Mouse (Mus musculus) A20 (cell line): ENCODE results near the gene Gls2.
A peak's percentile ranks its signal among the peaks of the same experiment; 100 is the strongest.
"Not testable (repeated sequence)": the region's sequence is repeated elsewhere in the genome, so short reads cannot be mapped to it uniquely, and the experiment has no call there.

Experiments
- DNase-seq: peaks from one replicate; pipeline ENCODE4 v3.0.0-alpha.2; 2011; ENCODE audit warnings: low read depth, low spot score

The Gls2 gene

DNA sequence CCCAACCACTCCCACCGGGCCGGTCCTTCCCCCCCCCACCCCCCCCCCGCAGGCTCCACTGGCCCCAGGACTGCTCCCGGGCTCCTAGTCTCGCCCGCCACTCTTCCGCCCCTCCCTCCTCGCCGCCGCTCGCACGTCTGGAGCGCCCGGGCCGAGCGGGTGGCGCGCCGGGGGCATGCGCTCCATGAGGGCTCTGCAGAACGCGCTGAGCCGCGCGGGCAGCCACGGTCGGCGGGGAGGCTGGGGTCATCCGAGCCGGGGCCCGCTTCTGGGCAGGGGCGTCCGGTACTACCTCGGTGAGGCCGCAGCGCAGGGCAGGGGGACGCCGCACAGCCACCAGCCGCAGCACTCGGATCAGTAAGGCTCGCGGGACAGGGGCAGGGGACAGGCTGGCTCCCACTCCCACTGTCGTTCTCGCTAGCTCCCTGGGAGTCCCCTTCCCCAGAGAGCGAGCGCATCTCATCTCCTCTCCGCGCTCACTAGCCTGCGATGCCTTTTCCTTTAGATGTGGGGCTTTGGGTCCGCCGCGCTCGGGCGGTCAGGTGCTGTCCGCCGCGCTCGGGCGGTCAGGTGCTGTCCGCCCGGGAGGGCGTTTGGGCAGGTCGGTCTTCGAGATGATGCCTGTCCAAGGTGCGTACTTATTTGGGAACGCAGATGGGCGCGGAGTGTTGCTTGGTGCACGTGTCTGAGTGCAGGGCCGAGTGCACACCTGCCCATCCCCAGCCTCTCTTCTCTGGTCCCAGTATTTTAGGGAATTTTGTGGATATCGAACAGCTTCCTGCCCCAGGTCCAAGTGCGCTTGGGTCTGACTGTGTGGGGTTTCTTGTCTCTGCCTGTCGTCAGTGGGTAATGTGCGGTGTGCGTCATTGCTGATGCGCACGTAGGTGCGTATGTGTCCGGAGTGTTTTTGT, 549 bp downstream of the Gls2 start:
- no peak for DNase-seq

DNA sequence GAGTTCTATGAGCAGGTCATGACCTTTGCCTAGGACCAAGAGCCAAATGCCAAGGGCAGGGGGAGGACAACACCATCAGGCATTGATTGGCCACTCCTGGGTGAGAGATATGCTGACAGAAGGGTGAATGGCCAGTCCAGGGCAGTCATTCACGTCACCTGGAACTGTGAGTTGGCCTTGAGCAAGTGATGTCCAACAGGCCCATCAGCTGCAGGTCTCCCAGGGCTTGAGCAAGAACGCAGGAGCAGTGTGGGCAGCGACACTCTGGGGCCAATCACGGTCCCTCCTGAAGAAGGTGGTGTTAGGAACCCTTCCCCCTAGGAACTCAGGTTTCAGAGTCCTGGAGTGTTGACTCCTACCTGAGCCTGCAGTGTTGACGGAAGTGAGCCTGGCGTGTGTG, 7.6 kb downstream of the Gls2 start:
- no peak for DNase-seq

DNA sequence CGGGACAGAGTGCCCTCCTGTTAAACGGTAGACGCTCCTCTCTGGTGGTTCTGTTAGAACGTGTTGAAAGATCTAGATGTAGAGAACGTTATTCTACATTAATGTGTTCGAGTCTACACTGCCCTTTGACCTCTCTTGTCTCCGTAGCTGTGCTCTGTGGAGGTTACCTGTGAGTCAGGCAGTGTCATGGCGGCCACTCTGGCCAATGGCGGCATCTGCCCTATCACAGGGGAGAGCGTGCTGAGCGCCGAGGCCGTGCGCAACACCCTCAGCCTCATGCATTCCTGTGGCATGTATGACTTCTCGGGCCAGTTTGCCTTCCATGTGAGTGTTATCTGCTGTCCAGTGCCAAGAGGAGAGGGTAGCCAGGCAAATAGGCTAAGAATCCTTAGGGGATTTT, 10.7 kb downstream of the Gls2 start:
- DNase-seq, result no peak

DNA sequence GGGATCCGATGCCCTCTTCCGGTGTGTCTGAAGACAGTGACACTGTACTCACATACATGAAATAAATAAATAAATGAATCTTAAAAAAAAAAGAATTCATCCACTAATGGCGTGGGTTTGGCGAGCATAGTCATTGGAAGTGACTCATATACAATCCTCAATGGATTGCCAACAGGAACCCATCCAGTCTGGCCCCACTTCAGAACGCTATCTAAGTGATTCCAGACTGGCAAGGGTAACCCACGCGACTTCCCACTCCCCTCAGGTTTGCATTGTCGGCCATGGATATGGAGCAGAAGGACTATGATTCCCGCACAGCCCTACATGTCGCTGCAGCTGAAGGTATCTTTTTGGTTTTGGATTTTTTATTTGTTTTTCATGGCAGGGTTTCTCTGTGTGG, 14.1 kb downstream of the Gls2 start:
- DNase-seq, result no peak

DNA sequence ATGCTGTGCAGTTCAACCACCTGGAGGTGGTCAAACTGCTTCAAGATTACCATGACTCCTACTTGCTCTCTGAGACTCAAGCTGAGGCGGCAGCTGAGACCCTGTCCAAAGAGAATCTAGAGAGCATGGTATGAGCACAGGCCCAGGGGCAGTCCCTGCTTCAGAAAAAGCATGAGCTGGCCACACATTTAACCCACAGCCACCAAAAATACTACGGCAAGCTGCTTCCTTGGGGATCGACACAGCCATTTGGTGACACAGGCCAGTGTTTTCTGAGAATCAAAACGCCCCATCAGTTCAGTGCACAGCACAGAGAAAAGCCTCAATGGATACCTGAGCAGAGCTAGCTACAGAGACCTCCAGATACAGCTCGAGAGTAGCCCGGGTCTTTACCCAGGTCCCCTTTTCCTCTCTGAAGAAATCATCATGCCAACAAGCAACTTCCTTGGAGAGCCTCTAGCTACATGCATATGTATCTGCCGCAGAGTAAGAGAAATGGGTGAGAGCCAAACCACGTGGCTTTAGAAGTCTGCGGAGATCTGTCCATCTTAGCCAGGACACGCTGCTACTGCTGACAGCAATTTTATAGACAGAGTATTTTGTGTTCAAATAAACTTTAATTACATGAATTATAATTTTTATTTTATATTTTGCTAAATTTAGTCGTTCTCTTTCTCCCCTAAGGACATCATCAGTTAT, 15.2 kb downstream of the Gls2 start:
- no peak for DNase-seq

DNA sequence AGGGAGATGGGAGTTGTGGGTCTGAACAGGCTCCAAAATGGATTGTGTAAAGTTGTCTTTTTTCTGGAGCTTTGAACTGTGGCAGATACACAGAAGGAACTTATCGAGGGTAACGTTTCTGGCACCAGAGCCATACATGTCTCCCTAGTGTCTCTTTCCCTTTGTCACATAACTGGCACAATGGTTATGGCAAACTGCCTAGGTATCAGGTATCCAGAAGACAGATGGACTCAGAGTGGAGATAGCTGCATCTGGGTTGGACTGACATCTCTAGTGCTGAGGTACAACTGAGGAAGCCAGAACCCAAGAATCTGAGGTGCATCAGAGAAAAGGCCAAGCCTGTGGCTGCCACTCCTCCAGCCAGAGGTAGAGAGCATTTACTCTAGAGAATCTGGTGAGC, 15.9 kb downstream of the Gls2 start:
- DNase-seq, result no peak

DNA sequence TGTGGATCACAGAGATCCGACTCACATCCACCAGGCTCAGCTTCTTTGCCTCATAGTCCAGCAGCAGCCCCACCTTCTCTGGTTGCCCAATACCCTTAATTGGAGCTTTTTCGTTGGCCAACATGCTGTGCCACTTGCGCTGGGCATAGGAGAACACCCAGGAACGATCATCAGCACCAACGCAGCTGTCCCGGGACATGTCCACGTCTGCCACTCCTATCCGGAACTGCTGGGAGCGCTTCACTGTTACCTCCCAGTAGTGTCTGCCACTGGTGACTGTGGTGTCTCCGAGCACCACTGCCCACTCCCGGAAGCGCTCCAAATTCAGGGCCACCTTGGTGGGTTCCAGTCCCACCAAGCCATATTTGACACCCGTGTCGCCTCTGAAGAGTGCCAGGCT, 16.7 kb downstream of the Gls2 start:
- peak; percentile 35 for DNase-seq

DNA sequence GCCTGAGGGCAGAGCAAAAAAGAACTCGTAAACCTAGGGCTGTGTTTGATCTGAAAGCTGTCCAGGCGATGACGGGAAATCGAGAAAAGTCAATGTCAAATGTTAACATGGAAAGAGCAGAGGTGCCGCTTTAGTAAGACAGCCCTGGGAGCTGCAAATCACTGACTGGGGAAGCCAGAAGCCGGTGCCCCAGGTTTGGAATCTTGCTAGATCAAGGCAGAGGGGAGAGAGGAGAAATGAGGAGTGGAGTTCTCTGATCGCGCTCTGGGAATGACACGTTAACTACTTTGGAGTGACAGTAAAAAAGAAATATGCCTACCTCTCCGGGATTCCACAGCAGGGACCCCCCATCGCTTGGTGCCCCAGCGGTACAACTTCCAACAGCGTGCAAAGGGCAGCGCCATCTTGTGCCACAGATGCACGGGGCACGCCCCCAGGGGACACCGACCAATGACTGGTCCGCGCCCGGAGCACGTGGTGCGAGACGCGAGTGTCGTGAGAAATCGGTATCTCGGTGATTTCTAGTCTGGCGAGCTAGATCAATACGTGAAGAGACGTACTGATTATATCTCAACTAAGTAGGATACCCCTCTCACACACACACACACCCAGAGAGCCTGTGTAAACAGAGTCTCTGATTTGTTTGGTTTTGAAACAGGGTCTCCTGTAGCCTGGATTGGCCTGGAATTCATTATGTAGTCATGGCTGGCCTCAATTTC, 17.3 kb downstream of the Gls2 start, which contains the start of gene Spryd4:
Gene Spryd4 (minus strand): TSS at position 418 of the 719 bp plus-strand sequence.
- DNase-seq, result peak; percentile 93

DNA sequence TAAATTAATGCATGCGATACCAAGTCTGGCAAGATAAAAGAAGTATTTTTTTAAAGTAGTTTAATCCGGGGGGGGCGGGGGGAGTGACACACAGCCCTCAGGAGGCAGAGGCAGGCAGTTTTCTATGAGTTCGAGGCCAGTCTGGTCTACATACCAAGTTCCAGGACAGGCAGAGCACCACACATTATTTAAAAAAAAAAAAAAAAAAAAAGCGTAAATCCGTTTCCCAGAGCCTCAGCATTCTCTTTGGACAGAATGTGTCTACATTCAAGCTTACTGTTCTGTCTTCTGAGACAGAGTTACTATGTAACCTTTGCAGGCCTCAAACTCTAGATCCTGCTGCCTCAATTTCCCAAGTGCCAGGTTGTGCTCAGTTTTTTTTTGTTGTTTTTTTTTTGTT, 17.9 kb downstream of the Gls2 start:
- DNase-seq, result no peak

DNA sequence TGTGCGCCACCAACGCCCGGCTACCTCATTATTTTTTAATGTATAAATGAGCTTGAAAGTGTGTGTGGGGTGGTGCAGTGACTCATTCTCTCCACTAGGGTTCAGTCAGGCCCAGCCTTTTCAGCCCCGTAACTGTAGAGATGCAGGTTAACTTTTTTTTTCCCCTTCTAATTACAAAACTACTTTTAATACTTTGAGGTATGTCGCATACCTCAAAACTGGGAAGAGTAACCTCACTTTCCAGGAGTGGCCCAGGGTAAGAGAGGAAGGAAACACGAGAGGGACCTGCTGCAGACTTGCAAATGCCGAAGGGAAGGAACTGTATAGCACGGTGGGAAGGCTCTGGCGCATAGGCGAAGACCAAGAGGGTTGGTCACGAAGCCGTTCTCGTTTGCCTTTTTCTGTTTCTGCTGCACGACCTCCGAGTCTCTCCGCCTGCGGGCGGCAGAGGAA, 18.6 kb downstream of the Gls2 start:
- peak; percentile 72 for DNase-seq

DNA sequence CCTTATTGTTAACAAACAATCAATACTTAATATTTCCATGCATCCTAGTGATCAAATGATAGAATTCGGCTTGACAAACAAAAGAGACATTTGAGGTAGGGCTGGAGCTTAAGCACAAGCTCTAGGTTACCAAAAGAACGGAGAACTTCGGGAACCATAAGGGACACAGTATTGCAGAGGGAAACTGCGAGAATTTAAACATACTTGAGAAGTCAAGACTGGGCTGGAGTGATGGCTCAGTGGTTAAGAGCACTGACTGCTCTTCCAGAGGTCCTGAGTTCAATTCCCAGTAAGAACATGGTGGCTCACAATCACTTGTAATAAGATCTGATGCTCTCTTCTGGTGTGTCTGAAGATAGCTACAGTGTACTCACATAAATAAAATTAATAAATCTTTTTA, 19.9 kb downstream of the Gls2 start:
- not testable (repeated sequence) for DNase-seq

DNA sequence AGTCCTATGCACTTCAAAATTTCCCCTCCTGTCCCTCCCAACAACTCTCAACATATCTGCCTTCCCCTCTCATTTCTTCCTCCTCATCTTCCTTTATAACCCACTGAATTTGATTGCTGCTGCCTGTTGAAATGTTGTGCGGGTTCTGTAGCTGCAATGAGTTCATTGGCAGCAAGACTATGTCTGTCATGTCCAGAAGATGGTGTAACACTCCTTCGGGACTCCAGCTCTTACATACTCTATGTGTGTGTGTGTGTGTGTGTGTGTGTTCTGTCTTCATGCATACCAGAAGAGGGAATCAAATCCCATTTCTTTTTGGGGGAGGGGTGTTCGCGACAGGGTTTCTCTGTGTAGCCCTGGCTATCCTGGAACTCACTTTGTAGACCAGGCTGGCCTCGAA, 20.7 kb downstream of the Gls2 start:
- DNase-seq, result no peak

DNA sequence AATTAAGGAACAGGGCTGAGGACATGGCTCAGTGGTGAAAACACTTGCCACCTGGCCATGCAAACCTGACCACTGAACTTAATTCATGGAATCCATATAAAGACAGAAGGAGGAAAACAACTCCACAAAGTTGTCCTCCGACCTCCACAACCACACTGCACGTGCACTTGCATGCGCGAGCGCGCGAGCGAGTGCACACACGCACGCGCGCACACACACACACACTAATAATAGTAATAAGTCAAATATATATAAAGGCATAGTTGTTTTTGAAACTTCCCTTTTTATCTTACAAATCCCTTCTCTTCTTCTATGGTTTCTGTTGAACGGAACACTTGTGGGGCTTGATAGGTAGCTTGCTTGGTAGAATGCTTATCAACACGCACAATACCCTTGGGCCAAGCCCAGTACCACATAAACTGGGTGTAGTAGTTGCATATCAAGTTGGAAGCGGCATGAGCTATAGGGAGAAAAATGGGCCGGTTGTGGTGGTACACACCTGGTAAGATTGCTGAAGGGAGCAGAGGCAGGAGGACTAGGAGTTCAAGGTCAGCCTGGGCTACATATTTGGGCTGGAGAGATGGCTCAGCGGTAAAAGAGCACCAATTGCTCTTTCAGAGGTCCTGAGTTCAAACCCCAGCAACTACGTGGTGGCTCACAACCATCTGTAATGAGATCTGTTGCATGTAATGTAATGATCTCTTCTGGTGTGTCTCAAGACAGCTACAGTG, 24.3 kb downstream of the Gls2 start:
- no peak for DNase-seq

DNA sequence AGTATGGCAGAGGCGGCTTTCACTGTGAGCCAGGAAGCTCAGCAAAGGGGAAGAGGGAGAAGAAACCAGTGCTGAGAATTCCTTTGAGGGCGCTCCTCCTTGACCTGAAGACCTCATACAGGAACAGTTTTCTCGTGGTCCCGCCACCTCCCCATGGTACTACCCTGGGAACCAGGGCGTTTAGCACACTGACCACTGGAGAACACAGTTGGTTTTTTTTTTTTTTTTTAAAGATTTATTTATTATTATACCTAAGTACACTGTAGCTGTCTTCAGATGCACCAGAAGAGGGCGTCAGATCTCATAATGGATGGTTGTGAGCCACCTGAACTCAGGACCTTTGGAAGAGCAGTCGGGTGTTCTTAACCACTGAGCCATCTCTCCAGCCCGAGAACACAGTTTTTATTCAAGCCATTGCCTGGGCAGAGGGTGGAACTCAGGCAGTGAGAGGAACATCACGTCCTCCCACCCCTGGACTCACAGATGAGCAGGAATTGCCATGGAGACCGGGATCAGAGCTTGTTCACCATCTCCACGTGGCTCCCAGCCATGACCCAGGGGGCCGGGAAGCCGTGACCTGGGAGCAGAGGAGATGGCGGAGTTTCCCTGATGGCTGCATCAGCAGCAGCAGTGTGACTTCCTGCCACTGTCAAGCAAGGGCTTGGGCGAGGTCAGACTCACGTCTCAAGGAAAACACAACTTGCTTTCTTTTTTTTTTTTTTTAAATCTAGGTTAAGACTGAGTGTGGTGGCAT, 27.5 kb downstream of the Gls2 start:
- DNase-seq, result no peak

DNA sequence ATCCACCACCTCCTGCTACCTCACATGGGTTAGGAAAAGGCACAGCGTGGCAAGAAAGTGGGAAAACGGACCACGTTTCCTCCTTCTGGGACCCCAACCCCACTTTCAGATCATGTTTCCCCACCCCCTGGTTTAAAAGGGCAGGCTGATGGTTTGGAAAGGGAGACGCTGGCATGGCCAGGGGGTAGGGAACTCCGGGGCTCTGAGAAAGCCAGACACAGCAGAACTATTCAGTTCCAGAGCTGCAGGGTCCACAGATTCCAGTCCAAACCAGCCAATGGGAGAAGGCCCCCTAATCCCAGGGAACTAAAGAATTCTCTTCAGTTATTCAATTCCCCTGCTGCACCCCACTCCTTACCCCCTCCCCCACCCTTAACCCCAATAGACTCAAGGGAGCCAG, 30.8 kb downstream of the Gls2 start:
- no peak for DNase-seq

DNA sequence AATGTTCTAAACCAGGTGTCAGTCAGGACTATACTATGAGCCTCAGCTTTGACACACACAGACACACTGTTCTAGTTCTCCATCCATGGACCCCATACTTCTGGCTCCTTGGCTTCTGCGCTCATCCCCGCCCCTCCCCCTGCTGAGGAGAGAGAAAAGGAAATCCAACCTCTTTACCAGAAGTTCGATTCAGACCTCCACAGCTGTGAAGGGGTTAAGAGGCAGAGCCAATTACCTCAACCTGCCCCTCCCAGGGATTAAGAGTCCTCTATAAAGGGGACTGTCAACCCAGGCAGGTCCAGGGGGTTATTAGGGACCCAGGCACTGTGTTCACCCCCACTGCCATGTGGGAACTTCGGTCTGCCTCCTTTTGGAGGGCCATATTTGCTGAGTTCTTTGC, 31.3 kb downstream of the Gls2 start, which contains the start of gene Mip:
Gene Mip (plus strand): TSS at position 301 of the 400 bp plus-strand sequence.
- no peak for DNase-seq

DNA sequence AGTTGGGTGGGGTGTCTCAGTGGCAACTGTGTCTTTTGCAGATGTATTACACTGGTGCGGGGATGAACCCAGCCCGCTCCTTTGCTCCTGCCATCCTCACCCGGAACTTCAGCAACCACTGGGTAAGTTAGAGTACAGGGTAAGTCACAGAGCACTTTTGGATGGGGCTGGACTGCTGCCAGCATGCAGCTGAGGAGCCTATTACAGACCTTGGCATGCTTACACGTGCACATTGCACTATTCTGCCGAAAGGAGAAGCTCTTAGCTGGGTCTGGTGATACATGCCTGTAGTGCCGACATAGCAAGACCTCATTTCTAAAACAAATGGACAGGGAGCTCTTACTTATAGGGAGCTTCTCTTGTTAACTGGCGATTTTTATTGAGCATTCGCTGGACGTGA, 33.3 kb downstream of the Gls2 start:
- no peak for DNase-seq

DNA sequence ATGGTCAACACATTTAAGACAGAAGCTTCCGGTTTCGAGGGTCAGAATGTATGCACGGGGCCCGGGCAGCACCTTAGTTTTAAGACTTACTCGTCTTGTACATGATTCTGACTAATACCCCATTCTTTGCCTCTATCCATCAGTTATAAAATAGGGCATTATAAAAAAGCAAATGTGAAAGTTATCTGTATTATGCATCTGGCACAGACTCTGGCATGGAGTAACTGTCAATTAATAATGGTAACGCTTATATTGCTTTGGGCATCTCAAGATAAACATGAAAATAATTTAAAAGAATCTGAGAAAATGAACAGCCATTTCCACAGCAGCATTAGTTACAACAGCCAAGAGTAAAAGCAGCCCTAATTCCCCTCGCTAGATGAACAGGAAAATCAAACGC, 33.8 kb downstream of the Gls2 start:
- DNase-seq, result no peak

DNA sequence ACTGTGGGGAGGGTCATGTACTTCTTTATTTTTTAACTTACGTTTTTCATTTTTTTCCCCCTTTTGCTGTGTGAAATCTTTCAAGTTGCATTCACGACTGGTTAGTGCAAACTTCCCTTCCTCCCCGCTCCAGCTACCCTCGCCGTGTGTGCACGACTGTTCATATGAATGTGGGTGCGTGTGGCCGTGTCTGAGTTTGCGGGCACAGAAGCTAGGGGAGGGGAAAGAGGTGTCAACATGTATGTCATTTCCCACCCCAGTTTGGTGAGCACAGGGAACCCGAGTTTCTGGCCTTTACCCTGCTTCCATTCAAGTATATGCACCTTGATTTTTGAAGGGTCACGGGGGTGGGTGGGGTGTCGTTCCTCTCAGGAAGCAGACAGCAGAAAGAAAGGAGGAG, 36.3 kb downstream of the Gls2 start:
- no peak for DNase-seq

DNA sequence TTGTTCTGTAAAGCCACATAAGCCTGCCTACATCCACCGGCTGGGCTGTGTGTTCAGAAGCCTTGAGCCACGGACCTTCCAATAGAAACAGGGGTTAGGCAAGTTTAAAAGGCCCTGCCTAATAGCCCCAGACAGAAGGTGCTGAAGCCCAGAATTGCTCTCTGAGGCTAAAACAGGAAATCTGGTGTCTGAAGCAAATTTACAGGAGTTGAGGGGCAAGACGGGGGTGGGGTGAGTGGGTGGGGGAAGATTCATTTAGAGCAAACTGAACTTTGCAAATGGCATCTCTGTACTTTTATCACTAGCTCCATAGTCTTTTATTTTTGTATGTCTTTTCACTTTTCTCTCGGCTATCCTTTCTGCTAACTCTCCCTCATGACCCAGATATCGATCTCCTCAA, 36.9 kb downstream of the Gls2 start:
- peak; percentile 65 for DNase-seq
